Mouse (Mus musculus): Measurements from ENCODE around the gene Fasn.

Gene Fasn

GRCm38 (mm10) chr11:120761811-120762671 is 62.3 kb downstream of the Fasn start:
- no peak for DNase-seq (ENCODE audit: inconsistent ontology term)

DNA sequence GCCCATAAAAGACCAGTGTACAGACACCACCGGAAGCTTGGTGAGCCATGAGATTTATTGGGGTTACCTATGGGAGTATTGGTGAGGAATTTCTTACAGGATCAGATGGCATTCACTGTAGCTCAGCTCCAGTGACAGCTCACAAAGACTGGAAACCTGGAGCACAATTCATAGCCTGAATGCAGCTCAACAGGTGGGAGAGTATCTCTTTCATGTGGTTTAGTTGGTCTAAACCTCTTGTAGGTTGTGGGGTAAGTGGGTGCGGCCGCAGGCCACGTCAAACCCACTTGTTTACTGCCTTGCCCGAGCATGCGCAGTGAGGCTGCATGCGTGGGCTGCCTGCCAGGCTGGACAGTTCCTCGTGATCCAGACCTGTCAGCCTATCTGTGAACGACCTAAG is 64.1 kb downstream of the Fasn start:
- no peak for DNase-seq (ENCODE audit: inconsistent ontology term)
